Mouse (Mus musculus) limb, embryonic 14.5 days (tissue): ENCODE results near the gene Tns3. TPM values are rescaled to one million over a fixed set of nuclear protein-coding genes. Genes with fewer than 3 reads are reported as not detected.

Experiments
- ATAC-seq: fragments of 200-750 bp; cut with Nextera tagmentation; 2 replicates; pipeline ENCODE4 v1.8.0; 2017; ENCODE audit warnings: low read depth, moderate number of reproducible peaks, moderate TSS enrichment; ENCODE audit not compliant: low FRiP score
- DNase-seq: peaks from one replicate; pipeline ENCODE4 v3.0.0-alpha.2; 2015; ENCODE audit warnings: low spot score
- H3K27ac ChIP-seq: fragments of 300-500 bp; sonication (generic); replicated peaks from 2 replicates; pipeline ENCODE4 v1.5.1; 2014; ENCODE audit warnings: low read depth, mild to moderate bottlenecking, low read length, moderate library complexity, mixed read lengths
- H3K27me3 ChIP-seq: fragments of 300-500 bp; sonication (generic); 2 replicates; pipeline ENCODE4 v1.6.1; 2014; ENCODE audit warnings: low read length, mixed read lengths; ENCODE audit not compliant: control insufficient read depth, insufficient read depth
- H3K36me3 ChIP-seq: fragments of 300-500 bp; sonication (generic); 2 replicates; pipeline ENCODE4 v1.6.1; 2014; ENCODE audit warnings: mild to moderate bottlenecking, low read length, moderate library complexity, mixed read lengths; ENCODE audit not compliant: control insufficient read depth, insufficient read depth
- H3K4me1 ChIP-seq: fragments of 300-500 bp; sonication (generic); 2 replicates; pipeline ENCODE4 v1.6.1; 2014; ENCODE audit warnings: antibody characterized with exemption, low read length, mixed read lengths; ENCODE audit not compliant: control insufficient read depth, insufficient read depth
- H3K4me2 ChIP-seq: fragments of 300-500 bp; sonication (generic); replicated peaks from 2 replicates; pipeline ENCODE4 v1.6.1; 2014; ENCODE audit warnings: low read depth, mild to moderate bottlenecking, low read length, moderate library complexity; ENCODE audit not compliant: severe bottlenecking
- H3K4me3 ChIP-seq: fragments of 300-500 bp; sonication (generic); replicated peaks from 2 replicates; pipeline ENCODE4 v1.5.1; 2014; ENCODE audit warnings: low read length
- H3K9ac ChIP-seq: fragments of 300-500 bp; sonication (generic); 2 replicates; pipeline ENCODE4 v1.6.1; 2014; ENCODE audit warnings: mild to moderate bottlenecking, low read depth, low read length, moderate library complexity; ENCODE audit not compliant: severe bottlenecking
- H3K9me3 ChIP-seq: fragments of 300-500 bp; sonication (generic); 2 replicates; pipeline ENCODE4 v1.6.1; 2016; ENCODE audit warnings: low read length; ENCODE audit not compliant: control insufficient read depth
- POLR2A ChIP-seq: fragments of 200-500 bp; IDR thresholded peaks from 2 replicates; pipeline ENCODE4 v1.8.0; 2012; ENCODE audit warnings: inconsistent platforms, mild to moderate bottlenecking, moderate library complexity, borderline replicate concordance; ENCODE audit not compliant: insufficient read depth, insufficient read length; ENCODE audit errors: extremely low read depth
- WGBS: fragments of 180-500 bp; shearing (Covaris S2); extraction: QIAGEN DNeasy Blood & Tissue Kit; methylation state at CpG from one replicate; pipeline ENCODE4 v1.1.7; 2014; 5-methylcytosine and 5-hydroxymethylcytosine counted together
- polyA plus RNA-seq, 2 experiments: library from polyadenylated mRNA; depleted of rRNA in 1 of 2; stranded (reverse) in 1 of 2; unstranded in 1 of 2; fragments of >200 nt; fragmentation: Nextera tagmentation in 1 of 2; extraction: Ambion mirVana in 1 of 2; gene quantifications; 2 replicates each; pipeline versions ENCODE4 v1.2.1 to v1.2.3; 2012 to 2014

The Tns3 gene
- polyA plus RNA-seq, 2 experiments, result 27.4 to 59.1 TPM

GRCm38 (mm10) chr11:8425226-8425570 lies 239.1 kb downstream of the Tns3 start:
- Histone ChIP-seq H3K4me1 (peaks cover 5% of the 10 kb centered on the region), H3K27ac (peak overlapping the region; percentile 75; the same call in 1 of the 2 replicates), H3K27me3 (no peaks in the 10 kb centered on the region), H3K4me2 (no peak overlapping the region), H3K9ac (no peak overlapping the region), H3K36me3 (peaks cover 11% of the 10 kb centered on the region), H3K4me3 (no peak overlapping the region), H3K9me3 (no peaks in the 10 kb centered on the region)
- 78% methylated on average over 5 of the region's 5 CpGs for WGBS
- ATAC-seq (no peak), DNase-seq (no peak)
- no peak for TF ChIP-seq POLR2A

DNA sequence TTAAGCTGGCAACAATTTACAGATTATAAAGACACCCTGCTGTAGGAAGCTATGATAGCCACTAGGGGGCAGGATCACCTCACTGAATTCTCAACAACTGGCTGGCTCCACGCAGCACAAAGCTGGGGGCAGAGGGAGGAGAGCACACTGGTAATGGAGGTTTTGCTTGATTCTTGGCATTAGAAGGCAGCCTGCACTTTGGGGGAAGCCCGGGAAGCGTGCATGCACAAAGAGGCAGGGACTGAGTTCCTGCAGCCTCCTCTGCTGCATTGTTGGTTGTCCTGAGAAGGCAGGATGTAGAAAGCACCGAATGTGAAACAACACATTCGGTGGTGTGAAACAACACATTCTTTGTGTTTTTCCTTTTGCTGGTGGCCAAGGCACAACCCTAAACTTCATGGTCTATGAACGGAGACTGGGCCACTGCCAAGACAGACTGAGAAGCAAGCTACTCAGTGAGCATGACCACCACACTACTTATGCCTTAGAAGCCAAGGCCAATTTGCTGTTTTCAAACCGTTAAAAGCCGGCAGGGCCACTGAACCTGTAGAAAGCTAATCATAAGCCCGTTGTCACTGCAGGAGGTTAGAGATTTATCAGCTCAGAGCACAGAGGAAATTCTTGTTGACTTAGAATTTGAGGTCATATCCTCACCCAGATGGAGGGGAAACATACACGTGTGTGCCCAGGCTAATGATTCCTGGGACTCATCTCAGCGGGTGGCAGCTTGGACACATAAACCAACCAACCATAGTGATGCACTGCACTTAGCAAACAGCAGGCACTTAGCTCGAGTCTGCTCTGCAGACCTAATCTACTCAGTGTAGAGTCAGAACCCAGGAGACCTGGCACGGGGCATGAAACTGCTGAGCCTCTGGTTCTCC lies 239.8 kb downstream of the Tns3 start:
- Histone ChIP-seq H3K9me3 (no peaks in the 10 kb centered on the region), H3K27me3 (no peaks in the 10 kb centered on the region), H3K27ac (peak overlapping the region; percentile 75), H3K4me2 (peak overlapping the region; percentile 28; the same call in 1 of the 2 replicates), H3K4me1 (peaks cover 5% of the 10 kb centered on the region), H3K36me3 (peaks cover 5% of the 10 kb centered on the region), H3K4me3 (peak overlapping the region; percentile 8; the same call in 1 of the 2 replicates), H3K9ac (no peak overlapping the region)
- TF ChIP-seq POLR2A, result no peak
- peak; percentile 89 for DNase-seq
- ATAC-seq, result peak; percentile 85
- 26% methylated on average over 13 of the region's 13 CpGs for WGBS

- Histone ChIP-seq H3K27ac (no peak overlapping the region), H3K9ac (no peak overlapping the region), H3K4me1 (no peaks in the 10 kb centered on the region), H3K4me2 (no peak overlapping the region), H3K4me3 (no peak overlapping the region), H3K9me3 (no peaks in the 10 kb centered on the region), H3K36me3 (no peaks in the 10 kb centered on the region), H3K27me3 (no peaks in the 10 kb centered on the region)
- TF ChIP-seq POLR2A, result no peak
- ATAC-seq (peak; percentile 83), DNase-seq (peak; percentile 81)
- 32% methylated on average over 18 of the region's 18 CpGs for WGBS
Observed at GRCm38 (mm10) chr11:8405225-8405899, 259.0 kb downstream of the Tns3 start.

DNA sequence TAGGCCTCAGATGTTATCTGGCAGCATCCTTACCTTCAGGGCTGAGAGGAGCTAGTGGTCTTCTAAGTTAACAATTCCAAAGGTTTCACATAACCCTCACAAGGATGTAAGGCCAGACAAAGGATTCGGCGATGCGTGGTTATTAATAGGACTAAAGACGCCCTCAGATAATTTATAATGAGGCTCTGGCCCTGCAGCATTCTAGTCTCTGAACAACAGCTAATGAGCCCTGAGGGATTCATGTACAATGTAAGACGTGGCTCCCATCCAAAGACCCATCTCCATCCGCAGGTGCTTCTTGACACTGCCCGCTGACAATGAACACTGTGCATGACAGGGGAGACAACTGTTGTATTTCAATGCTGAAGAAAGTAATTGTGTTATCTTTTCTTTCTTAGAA lies 263.0 kb downstream of the Tns3 start:
- Histone ChIP-seq H3K27me3 (no peaks in the 10 kb centered on the region), H3K9ac (no peak overlapping the region), H3K4me1 (no peaks in the 10 kb centered on the region), H3K4me2 (no peak overlapping the region), H3K4me3 (no peak overlapping the region), H3K36me3 (no peaks in the 10 kb centered on the region), H3K27ac (no peak overlapping the region), H3K9me3 (no peaks in the 10 kb centered on the region; the same call in 1 of the 2 replicates)
- DNase-seq (no peak), ATAC-seq (no peak)
- no peak for TF ChIP-seq POLR2A
- 85% methylated on average over 7 of the region's 7 CpGs for WGBS

- DNase-seq (no peak), ATAC-seq (no peak)
- H3K36me3 ChIP-seq, result no peaks in the 10 kb centered on the region
- WGBS, result 90% methylated on average over 7 of the region's 7 CpGs
- H3K4me2 ChIP-seq, result no peak overlapping the region
- no peak for TF ChIP-seq POLR2A
- H3K27ac ChIP-seq, result no peak overlapping the region
- H3K4me3 ChIP-seq, result no peak overlapping the region
- no peaks in the 10 kb centered on the region; the same call in 1 of the 2 replicates for H3K9me3 ChIP-seq
- no peak overlapping the region for H3K9ac ChIP-seq
- H3K4me1 ChIP-seq, result no peaks in the 10 kb centered on the region
- H3K27me3 ChIP-seq, result no peaks in the 10 kb centered on the region
Observed at GRCm38 (mm10) chr11:8396329-8396728, 268.0 kb downstream of the Tns3 start.
